Mouse (Mus musculus): ENCODE data around the gene Cops3.

Cops3 gene

DNA sequence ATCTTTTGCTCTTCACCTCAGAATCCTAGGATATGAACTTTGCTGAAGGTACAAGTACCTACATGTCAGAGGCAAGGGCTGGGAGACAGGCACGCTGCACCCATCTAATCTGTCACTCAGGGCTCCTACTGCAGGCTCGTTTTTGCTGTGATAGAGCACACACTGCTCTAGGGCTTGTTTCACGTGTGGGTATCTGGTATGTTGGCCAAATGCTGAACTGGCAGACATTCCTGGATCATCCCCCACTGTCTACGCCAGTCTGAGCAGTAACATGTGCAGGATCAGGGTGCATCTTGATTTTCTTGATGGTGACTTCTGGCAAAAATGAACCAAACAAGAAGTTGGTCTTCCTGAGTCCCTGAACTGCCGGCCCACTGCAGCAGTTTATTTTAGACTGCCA is 62.4 kb downstream of the Cops3 start:
- no peak for DNase-seq

DNA sequence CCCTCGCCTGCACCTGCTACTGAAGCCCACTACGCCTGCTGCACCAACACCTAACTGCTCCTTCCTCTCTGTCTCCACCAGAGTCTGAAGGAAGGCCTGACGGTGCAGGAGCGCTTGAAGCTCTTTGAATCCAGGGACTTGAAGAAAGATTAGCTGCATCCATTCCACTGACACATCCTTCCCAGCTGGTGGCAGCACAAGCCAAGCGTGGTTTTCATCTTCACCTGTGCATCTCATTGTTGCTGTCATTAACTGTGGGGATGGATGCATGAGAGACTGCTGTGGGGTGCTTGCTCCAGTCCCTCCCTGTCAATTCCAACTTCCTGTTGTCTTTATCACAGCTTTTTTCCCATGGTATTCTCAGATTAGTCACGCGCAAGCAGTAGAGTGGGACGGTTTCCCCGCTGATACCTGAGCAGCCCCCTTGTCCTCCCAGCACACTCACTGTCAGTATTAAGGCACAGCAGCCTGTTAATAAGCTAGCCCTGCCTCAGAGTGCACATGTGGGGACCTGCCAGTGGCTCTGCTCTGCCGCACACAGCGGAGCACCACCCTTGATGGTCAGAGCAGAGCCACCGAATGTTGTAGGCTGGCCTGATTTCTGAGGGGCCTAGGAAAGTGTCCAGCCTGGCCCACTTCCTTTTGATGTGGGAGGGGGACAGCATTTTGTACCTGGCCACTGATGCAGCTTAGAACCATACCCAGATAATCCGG is 64.0 kb downstream of the Cops3 start:
- no peak for DNase-seq

DNA sequence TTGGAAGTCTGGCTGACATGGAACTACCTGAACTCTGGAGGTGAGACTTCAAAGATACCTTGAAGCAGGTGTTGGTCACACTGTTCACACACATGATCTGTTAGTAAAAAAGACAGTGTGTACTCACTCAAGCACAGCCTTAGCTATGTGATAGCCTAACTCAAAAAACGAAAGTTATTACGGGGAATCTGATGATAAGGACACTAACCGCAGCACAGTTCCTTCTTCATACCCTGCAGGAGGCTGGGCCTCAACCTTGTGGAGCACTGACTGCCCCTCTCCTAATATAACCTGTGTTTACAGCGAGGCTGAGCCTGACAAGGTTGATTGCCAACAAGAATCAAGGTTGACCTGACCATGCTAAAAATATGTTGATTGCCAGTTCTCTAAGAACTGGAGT is 65.1 kb downstream of the Cops3 start:
- no peak for DNase-seq

DNA sequence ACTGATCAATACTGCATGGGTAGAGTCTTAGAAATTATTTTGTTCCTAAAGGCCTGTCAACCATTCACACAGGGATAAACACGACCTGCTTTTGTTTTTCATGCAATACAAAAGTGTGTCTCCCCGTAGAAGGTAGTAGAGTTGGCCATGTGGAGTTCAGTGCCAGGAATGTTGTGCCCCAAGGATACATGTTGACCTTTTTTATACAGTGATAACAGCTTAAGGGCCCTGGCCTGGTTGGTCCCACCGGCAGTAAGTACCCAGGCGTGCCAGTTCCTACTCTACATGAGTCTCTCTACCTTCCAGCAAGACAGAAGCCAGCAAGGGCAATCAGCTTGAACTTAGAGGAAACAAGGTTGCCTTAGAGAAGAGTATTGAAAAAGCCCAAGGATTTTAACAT is 66.7 kb downstream of the Cops3 start:
- no peak for DNase-seq

DNA sequence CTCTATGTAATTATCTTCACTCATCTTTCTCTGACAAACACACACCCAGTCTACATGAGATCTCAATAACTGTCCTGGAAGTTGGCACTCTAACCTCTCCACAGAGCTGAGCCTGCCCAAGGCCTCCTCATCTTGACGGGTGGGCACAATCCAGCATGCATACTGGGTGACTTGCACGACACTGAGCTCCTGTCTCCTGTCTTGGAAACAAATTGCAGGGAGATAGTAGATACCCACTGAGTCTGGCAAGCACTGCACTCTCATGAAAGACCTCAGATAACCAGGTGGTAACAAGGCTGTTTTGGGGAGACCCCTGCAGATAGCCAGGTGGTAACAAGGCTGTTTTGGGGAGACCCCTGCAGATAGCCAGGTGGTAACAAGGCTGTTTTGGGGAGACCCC is 67.3 kb downstream of the Cops3 start:
- no peak for DNase-seq

DNA sequence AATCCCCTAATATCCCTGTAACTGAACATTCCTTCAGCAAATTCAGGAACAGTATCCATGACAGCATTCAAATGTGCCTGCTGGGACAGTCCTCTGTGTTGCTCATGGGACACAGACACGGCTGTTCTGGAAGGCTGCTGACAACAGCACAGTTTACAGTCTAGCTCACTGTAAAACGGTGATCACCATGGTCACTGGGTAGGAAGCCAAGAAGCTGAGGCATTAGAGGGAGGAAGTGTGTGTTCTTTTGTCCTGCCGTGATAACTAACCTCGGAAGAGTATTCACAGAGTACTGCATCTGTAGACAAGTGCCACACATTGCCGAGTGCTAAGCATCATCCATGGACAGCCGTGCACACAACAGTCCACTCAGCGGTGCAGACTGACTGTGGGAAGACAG is 68.9 kb downstream of the Cops3 start:
- no peak for DNase-seq

DNA sequence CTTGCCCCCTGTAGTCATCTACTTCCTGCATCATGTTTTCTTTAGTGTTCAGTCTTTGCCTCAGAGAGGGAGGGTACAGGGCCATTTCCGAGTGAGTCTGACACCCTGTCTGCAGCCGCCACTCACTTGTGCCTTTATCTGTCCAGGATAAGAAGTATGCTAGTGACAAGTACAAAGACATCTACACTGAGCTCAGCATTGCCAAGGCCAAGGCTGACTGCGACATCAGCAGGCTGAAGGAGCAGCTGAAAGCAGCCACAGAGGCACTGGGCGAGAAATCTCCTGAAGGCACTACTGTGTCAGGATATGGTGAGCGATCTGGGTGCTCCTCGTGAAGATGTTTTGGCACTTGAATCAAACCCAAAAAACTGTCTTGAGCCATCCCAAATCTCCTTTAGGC is 69.9 kb downstream of the Cops3 start:
- no peak for DNase-seq

DNA sequence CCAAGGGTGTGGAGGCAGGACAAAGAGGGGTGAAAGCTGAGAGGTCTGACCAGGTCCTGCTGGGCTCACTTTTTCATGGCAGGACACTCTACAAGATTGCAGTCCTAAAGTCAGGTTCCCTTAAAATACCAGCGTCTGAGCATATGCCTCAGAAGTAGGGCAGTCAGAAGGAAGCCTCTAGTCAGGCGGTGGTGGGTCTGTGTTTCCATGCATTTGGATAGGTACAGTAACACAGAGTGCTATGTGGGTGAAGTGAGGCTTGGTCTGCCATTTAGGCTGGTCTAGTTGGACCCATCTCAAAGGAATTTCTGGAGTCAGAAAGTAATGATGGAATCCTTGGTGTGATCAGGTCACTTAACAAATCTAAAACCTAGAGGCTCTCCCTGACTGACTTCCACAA is 70.3 kb downstream of the Cops3 start:
- no peak for DNase-seq
